Mouse (Mus musculus): Measurements from ENCODE around the gene Vwa7.
A peak's percentile ranks its signal among the peaks of the same experiment; 100 is the strongest.

The Vwa7 gene

GRCm38 (mm10) chr17:35045807-35046680, 29.7 kb downstream of the Vwa7 start:
- no peak for ATAC-seq (ENCODE audit: low TSS enrichment)

GRCm38 (mm10) chr17:35046681-35047455, 30.5 kb downstream of the Vwa7 start, which contains the start of gene Msh5:
Gene Msh5 (minus strand): TSS chr17:35046745.
- ATAC-seq (ENCODE audit: low TSS enrichment), result peak; percentile 97

DNA sequence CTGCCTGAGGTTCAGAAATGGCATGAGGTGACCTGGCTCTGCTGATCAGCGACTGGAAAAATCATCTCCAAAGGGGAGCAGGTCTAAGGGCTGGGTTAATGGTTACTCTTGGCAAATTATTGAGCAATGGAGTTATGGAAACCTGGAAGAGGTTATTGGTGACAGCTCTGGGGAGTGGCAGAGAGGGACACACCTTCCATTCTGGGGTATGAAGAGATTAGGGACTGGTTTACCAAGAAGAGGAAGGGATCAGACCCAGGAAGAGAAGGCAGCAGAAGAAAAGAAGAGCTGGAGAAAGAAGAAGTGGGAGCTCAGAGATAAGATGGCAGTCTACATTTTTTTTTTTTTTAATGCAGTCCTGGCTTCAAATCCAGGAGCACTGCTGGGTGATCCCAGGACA, 31.3 kb downstream of the Vwa7 start:
- ATAC-seq (ENCODE audit: low TSS enrichment), result no peak

DNA sequence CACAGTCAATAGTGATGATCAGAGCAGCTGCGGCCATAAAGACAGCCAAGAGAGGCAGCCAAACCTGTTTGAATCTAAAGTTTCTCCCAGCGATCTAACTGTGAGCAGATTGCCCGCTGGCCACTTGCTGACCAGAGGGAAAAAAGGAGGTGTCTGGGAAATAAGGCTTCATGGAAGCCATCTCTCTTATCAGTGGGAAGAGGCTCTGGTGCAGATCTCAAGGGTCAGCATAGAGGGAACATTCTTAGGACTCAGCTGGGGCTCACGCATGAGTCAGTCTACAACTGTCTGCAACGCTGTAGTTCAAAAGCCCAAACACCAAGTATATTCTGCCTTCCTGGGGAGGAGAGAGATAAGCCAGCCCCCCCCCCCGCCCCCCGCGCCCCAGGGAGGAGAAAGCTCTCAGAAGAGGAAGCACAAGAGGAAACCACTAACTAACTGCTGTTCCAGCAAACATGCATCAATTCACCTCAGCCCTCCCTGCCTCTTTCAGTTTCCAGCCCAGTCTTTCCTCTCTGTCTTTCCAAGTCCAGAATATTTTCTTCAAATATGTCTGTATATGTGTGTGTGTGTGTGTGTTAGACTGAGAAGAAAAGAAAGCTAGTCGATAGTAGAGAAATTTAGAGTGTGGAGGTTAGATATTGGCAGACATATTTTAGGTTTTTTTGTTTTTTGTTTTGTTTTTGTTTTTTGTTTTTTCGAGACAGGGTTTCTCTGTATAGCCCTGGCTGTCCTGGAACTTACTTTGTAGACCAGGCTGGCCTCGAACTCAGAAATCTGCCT, 32.0 kb downstream of the Vwa7 start:
- no peak for ATAC-seq (ENCODE audit: low TSS enrichment)

GRCm38 (mm10) chr17:35048932-35049440, 32.6 kb downstream of the Vwa7 start:
- ATAC-seq (ENCODE audit: low TSS enrichment), result no peak

- ATAC-seq (ENCODE audit: low TSS enrichment), result no peak
Measured at GRCm38 (mm10) chr17:35049561-35050016, 33.2 kb downstream of the Vwa7 start, which contains the start of gene Clic1. Gene Clic1 (plus strand): TSS chr17:35049966.

DNA sequence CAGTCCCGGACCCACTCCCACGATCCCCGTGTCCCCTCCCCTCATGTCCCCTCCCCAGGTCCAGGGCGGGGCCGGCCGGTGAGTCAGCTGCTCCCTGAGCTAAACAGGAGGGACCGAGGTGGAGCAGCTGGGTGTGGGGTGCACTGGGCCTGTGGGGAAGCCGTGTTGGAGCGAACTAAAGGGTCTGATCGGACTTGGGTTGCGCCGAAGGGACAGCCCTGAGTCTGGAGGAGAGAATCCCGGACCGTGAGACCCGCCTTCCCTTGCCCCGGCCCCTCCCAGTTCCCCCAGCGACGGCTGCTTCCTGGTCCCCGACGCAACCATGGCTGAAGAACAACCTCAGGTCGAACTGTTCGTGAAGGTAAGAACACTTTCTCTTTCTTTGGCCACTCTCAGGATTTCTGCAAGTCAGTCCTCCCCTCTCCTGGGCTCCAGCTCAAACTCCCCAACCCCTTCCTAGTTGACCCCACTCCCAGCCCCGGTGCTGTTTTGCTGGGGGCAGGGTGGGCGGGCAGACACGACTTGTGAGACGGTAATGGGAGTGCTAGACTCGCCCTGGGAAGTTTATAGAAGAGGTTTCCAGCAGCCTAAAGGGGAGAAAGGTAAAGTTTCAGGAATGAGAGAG, 33.9 kb downstream of the Vwa7 start:
- ATAC-seq (ENCODE audit: low TSS enrichment), result no peak

DNA sequence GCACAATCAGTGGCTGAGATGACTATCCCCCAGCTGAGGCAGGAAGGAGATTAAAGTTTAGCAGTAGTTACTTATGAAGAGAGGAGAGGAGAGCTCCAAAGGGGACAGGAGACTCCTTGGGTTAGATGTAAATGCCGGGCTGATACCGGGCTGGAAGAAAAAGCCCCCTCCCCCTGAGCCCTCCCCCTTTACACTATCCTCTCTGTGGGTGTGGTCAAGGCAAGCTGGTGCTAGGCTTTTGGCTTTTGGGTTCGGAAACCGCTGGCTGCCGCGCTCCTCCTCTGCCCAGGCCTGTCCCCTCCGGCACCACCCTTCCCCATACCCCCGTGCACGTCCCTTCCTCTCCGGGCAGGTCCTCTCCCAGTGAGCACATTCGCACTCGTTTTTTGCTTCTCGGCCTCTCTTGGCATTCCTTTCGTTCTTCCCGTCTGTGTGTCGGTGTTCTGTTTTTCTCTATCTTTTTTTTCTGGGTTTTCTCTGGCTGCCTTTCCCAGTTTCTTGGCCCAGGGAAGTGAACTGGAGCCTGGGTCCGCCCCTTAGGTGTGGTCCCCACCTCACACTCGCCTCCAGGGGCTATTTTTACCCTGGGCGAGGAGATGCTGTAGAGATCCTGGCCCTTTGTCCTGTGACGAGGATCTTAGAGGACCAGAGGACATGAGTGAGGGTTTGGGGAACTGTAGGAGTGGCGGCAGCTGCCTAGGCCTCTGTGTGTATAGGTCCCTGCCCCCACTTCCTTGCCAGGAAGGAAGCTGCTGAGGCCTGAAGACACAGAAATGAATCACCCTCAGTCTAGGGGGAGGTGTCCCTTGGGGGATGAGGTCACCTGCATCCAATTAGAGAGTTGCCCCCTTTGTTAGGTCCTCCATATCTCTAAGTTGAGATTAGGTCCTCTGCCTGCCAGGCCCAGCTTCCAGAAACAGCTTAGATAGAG, 35.0 kb downstream of the Vwa7 start:
- ATAC-seq (ENCODE audit: low TSS enrichment), result no peak

DNA sequence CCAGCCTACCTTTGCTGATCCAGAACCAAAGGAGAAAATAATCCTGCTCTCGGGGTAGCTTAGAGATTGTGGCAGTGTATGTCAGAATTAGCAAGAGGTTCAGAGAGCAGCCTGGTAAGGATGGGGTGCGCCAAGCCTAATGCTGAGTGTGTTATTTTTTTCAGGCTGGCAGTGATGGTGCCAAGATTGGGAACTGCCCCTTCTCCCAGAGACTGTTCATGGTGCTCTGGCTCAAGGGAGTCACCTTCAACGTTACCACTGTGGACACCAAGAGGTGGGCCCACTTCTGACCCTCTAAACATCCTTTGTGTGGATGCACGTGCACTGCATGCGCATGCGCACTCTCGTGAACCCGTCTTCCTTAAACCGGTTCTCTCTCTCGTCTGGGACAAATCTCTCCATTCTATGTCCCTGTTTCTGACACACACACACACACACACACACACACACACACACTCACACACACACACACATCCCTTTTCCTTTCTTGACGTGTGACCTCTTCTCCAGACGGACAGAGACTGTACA, 36.0 kb downstream of the Vwa7 start:
- no peak for ATAC-seq (ENCODE audit: low TSS enrichment)

DNA sequence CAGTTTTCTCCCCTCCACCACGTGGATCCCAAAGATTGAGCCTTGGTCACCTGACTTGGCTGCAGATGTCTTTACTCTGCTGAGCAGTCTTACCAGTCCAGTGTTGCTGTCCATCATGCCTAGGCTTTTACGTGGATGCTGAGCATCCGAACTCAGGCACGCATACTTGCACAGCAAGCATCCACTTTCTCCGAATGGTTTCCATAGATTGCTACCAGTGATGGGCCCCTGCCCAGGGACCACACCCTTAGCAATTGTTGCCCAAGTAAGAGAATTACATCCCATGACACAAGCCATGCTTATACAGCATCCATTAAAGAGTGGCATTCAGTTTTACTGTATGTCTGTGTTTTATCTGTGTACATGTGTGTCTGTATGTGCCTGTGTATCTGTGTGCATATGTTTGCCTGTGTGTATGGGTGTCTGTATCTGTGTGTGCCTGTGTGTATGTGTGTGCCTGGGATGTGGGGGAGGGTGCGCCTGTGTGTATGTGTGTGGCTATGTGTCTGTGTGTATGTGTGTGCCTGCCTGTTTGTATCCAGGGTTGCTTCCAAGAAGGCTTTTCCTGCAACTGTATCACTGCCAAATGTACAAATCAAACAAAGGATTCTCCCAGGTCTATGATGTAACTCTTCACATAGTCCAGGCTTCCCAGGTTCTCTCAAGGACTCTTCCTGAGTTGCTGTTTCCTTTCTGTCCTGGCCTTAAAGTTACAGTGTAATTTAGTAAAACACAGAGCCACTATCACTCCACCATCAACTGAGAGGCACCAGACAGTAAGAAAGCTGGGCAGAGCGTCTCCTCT, 39.5 kb downstream of the Vwa7 start:
- ATAC-seq (ENCODE audit: low TSS enrichment), result no peak

GRCm38 (mm10) chr17:35057090-35057489, 40.7 kb downstream of the Vwa7 start:
- ATAC-seq (ENCODE audit: low TSS enrichment), result no peak

GRCm38 (mm10) chr17:35058316-35058715, 41.9 kb downstream of the Vwa7 start:
- no peak for ATAC-seq (ENCODE audit: low TSS enrichment)

DNA sequence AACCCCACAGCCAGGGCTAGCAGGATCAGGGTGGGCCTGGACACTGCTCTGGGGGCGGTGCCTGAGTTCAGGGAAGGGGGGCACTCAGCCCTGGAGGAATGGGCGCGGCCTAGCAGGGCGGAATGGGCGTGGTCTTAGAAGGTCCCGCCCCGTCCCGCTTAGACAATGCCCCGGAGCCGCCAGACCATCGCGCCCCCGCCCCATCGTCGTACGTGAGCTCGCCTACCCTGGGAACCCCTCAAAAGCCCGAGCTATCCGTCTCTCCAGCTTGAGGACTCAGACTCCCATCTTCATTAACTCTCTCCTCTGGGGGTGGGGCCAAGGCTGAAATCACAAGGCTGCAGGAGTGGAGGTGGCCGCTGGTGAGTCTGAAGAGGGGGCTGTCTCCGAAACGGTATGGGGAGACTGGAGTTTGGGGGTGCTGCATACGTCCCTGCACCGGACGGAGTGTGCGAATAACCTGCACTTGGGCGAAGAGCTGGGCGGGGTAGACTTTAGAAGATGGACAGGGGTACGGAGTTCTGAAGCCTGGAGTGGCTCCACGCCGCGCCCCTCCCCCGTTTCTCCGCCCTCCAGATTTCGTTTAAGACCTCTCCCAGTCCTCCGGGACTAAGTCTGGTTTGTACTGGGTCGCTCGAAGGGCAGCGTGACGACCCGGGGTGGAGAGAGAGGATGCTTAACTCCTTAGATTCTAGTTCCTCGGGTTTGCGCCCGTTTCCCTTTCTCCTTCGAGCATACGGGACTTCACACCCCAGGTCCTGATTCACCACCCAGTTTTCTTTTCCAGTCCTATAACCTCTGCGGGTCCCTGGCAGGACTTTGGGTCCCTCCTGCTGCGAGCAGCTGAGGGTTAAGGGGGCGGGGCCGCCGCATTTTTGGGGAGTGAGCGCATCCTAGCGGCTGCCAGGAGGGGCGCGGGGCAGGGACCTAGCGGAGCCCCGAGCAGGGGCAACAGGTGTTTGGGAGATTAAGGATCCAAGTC, 42.8 kb downstream of the Vwa7 start, which contains the start of gene Ddah2:
TSS of gene Ddah2 (plus strand) at position 125 of the 982 bp plus-strand sequence.
- ATAC-seq (ENCODE audit: low TSS enrichment), result peak; percentile 73

DNA sequence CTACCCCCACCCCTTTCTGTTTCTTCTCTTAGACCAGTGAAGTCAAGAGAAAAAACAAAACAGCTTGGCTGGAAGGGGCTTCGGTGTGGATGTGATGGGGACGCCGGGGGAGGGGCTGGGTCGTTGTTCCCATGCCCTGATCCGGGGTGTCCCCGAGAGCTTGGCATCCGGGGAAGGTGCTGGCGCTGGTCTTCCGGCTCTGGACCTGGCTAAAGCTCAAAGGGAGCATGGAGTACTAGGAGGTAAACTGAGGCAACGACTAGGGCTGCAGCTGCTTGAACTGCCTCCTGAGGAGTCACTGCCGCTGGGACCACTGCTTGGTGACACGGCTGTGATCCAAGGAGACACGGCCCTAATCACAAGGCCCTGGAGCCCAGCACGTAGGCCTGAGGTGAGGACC, 43.7 kb downstream of the Vwa7 start:
- ATAC-seq (ENCODE audit: low TSS enrichment), result no peak

GRCm38 (mm10) chr17:35060737-35061297, 44.4 kb downstream of the Vwa7 start:
- ATAC-seq (ENCODE audit: low TSS enrichment), result no peak

- no peak for ATAC-seq (ENCODE audit: low TSS enrichment)
Measured at GRCm38 (mm10) chr17:35061299-35061698, 44.9 kb downstream of the Vwa7 start.

DNA sequence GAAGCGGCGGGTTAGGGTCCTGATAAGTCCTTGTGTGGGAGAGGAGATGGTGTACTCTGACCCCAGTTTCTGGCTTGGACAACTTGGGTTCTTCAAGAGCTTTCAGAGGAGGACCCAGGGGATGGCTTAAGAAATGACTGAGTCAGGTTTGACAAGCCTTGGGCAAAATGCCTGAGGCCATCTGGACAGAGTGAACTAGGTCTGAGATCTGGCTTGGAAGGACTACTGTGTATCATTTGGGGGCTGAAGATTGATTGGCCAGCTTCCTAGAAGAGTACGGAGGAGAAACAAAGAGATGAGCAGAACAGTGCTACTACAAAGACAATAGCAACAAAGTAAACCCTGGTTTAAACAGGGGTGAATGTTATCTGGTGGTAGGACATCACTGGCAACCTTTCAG, 47.1 kb downstream of the Vwa7 start:
- no peak for ATAC-seq (ENCODE audit: low TSS enrichment)
